Mouse (Mus musculus) induced T-regulatory cell, adult 2 months (primary cell): ENCODE measurements around the gene Olfr96.

Experiments
- DNase-seq: peaks from one replicate; pipeline ENCODE4 v3.0.0-alpha.2; 2012; ENCODE audit warnings: low read depth

Olfr96 gene

GRCm38 (mm10) chr17:37270702-37271092, 50.8 kb downstream of the Olfr96 start:
- DNase-seq, result peak; percentile 95

DNA sequence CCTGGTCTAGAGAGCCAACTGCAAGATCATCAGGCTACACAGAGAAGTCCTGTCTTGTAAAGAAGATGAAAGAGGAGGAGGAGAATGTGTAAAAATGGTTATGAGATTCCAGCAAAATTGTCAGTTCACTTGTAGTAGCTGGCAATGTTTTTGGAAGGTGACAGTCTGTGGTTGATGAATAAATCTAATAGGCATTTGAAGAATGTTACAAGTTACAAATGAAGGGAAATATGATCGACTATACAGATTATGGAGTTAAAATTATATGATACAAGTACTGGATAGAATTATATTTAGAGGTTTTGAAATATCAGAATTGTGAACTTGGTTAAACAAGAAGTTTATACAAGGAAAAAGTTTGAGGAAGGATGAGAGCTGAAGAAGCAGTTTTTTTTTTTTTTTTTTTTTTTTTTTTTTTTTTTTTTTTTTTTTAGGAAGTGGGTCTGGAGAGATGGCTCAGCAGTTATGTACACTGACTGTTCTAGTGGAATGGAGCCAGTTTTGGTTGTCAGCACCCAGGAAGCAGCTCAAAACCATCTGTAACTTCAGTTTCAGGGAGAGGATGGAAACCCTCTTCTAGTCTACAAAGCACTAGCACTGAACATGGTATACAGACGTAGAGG, 55.8 kb downstream of the Olfr96 start:
- DNase-seq, result no peak
